Mouse (Mus musculus): ENCODE measurements around the gene Arsa. TPM values are rescaled to one million over a fixed set of nuclear protein-coding genes. Genes with fewer than 3 reads are reported as not detected.
A peak's percentile ranks its signal among the peaks of the same experiment; 100 is the strongest.
"Not testable (repeated sequence)": the region's sequence is repeated elsewhere in the genome, so short reads cannot be mapped to it uniquely, and the experiment has no call there.

Arsa gene
- polyA plus RNA-seq, 1 experiment from 2014 or later: 12.1 TPM

DNA sequence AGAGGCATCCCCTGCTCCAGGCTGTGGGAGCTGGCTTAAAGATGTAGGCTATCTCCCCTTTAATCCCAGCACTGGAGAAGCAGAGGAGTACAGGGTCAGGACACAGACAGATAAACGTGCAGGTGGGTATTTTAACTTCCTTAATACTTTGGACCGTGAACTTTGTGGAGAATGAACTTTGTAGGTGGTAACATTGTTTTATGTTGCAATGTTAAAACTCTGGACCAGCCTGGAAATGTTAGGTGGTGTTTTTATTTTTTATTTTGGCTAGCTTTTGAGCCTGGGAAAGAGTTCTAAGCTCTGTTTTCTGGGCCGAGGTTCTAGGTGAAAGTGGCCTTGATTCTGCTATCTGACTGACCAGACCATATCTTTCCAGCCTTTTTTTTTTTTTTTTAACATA, 46.0 kb downstream of the Arsa start:
- Histone ChIP-seq H3K27me3 (ENCODE audit: control insufficient read depth, insufficient read depth, low read length) (no peaks in the 10 kb centered on the region), H3K9ac (ENCODE audit: low read depth, low read length) (no peak overlapping the region), H3K4me1 (ENCODE audit: control insufficient read depth, insufficient read depth, low read length) (peaks cover 4% of the 10 kb centered on the region; the same call in 1 of the 2 replicates), H3K27ac (ENCODE audit: low read depth, low read length) (no peak overlapping the region), H3K9me3 (ENCODE audit: control insufficient read depth, low read length) (no peaks in the 10 kb centered on the region), H3K36me3 (ENCODE audit: control insufficient read depth, insufficient read depth, low read length) (peaks cover 16% of the 10 kb centered on the region), H3K4me3 (ENCODE audit: low read length) (no peak overlapping the region), H3K4me2 (replicated peaks; ENCODE audit: low read depth, low read length) (no peak overlapping the region)
- no peak for ATAC-seq (ENCODE audit: low FRiP score, low TSS enrichment)
- 84% methylated on average over 3 of the region's 3 CpGs for WGBS

DNA sequence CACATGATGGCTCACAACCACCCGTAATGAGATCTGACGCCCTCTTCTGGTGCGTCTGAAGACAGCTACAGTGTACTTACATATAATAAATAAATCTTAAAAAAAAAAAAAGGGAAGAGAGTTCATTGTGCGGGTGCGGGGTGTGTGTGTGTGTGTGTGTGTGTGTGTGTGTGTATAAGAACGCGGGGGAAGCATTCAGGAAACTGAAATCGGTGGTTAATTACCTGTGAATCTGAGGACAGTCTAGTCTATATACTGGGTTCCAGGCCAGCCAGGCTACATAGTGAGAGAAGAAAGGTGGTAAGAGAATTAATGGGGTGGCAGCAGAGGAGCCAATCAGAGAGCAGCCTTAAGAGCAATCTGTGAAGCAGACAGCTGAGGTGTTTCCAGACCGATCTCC, 46.5 kb downstream of the Arsa start:
- not testable (repeated sequence) for H3K4me3 ChIP-seq (ENCODE audit: low read length); H3K4me2 ChIP-seq (replicated peaks; ENCODE audit: low read depth, low read length); H3K9ac ChIP-seq (ENCODE audit: low read depth, low read length); H3K27ac ChIP-seq (ENCODE audit: low read depth, low read length); ATAC-seq (ENCODE audit: low FRiP score, low TSS enrichment); H3K27me3 ChIP-seq (ENCODE audit: control insufficient read depth, insufficient read depth, low read length); H3K4me1 ChIP-seq (ENCODE audit: control insufficient read depth, insufficient read depth, low read length); H3K9me3 ChIP-seq (ENCODE audit: control insufficient read depth, low read length)
- 84% methylated on average over 9 of the region's 9 CpGs for WGBS
- peaks cover 21% of the 10 kb centered on the region for H3K36me3 ChIP-seq (ENCODE audit: control insufficient read depth, insufficient read depth, low read length)

DNA sequence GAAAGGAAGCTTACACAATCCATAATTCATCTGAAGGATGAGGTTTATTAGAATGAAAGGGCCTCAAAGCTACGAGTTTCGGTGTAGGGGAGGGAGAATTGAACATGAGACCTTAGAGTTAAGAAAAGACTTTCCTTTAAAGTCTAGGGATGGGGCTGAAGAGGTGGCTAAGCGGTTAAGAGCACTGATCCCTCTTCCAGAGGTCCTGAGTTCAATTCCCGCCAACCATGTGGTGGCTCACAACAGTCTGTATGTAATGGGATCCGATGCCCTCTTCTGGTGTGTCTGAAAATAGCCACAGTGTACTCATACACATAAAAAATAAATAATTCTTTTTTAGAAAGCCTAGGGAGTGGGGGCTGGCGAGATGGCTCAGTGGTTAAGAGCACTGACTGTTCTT, 46.9 kb downstream of the Arsa start:
- no peaks in the 10 kb centered on the region for H3K27me3 ChIP-seq (ENCODE audit: control insufficient read depth, insufficient read depth, low read length)
- ATAC-seq (ENCODE audit: low FRiP score, low TSS enrichment): no peak; the same call in 1 of the 2 replicates
- H3K9me3 ChIP-seq (ENCODE audit: control insufficient read depth, low read length): no peaks in the 10 kb centered on the region
- peak overlapping the region; percentile 94 for H3K27ac ChIP-seq (ENCODE audit: low read depth, low read length)
- peaks cover 4% of the 10 kb centered on the region; the same call in 1 of the 2 replicates for H3K4me1 ChIP-seq (ENCODE audit: control insufficient read depth, insufficient read depth, low read length)
- peak overlapping the region; percentile 72 for H3K4me3 ChIP-seq (ENCODE audit: low read length)
- H3K36me3 ChIP-seq (ENCODE audit: control insufficient read depth, insufficient read depth, low read length): peaks cover 21% of the 10 kb centered on the region
- peak overlapping the region; percentile 89 for H3K4me2 ChIP-seq (replicated peaks; ENCODE audit: low read depth, low read length)
- peak overlapping the region; percentile 68 for H3K9ac ChIP-seq (ENCODE audit: low read depth, low read length)
- WGBS: 53% methylated on average over 6 of the region's 6 CpGs

DNA sequence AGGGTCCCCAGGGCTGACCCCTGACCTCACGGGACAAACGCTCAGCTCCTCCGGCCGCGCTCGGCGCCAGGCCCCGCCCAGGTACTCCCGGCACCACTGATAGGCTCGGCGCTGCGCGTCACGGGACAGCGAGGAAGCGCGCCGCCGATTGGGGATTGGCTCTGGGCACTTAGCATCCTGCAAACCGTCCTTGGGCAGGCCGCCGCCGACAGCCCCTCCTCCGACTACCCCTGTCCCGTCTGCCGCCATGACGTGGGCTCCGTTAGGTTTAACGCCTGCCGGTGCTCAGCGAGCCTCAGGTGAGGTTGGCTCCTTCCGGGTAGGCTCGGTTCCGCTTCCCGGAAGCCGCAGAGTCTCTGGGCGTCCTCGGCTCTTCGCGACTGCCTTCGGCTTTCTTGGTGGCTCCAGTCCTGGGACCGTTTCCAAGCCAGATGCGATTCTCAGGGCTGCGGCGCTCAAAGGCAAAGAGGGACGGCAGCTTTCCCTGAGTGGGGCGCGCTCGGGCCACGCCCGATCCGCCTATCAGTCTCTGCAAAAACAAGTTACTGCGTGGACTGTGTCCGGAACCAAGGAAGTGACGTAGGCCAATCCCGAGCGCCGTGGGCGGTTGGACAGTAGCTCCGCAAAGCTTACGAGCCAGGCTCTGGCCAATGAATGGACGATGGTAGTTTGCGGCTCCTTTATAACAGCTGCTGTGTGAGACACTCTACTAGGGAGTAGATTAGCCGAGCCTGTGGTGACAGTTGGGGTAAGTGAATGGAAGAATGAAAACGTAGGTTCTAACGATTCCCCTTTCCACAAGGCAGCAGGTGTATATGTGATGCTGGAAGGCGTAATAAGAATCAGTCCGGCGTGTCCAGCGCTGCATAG, 47.6 kb downstream of the Arsa start, which contains the start of the genes C730034F03Rik, Gm44502 and Chkb:
C730034F03Rik (plus strand) TSS at position 238 of the 870 bp plus-strand sequence.
Gm44502 (minus strand) TSS at position 345 of the 870 bp plus-strand sequence.
Chkb (minus strand) TSS at position 557 of the 870 bp plus-strand sequence.
- Histone ChIP-seq H3K9ac (ENCODE audit: low read depth, low read length) (peak within 1 kb of the TSS; percentile 68), H3K36me3 (ENCODE audit: control insufficient read depth, insufficient read depth, low read length) (peaks cover 21% of the 10 kb centered on the region), H3K4me3 (ENCODE audit: low read length) (peak within 1 kb of the TSS; percentile 72), H3K4me2 (replicated peaks; ENCODE audit: low read depth, low read length) (peak within 1 kb of the TSS; percentile 89), H3K9me3 (ENCODE audit: control insufficient read depth, low read length) (no peaks in the 10 kb centered on the region), H3K4me1 (ENCODE audit: control insufficient read depth, insufficient read depth, low read length) (peaks cover 4% of the 10 kb centered on the region; the same call in 1 of the 2 replicates), H3K27ac (ENCODE audit: low read depth, low read length) (peak within 1 kb of the TSS; percentile 94), H3K27me3 (ENCODE audit: control insufficient read depth, insufficient read depth, low read length) (no peaks in the 10 kb centered on the region)
- under 1% methylated on average over 70 of the region's 70 CpGs for WGBS
- peak; percentile 93 for ATAC-seq (ENCODE audit: low FRiP score, low TSS enrichment)

DNA sequence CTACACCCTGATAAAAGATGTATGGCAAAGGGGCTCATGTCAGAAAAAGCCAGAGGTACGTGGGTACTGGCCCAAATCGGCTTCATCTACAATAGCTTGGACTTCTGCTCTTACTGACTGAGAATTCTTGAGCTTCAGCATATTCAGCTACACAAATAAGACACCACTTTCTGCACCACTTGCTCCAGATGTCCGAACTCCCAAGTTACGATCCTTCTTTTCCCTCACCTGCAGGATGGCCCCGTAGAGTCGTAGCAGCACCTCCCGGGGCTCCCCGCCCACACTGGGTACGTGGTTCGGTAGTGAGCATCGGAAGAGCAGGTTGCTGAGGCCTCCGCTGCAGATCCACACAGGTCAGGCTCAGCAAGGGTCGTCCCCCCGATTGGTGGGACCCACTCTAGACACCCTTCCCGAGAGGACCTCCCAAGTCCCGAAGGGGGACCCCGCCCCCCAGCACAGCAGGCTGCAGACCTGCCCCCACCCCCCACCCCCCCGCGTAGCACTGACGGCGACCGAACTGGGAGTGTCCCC, 48.3 kb downstream of the Arsa start:
- Histone ChIP-seq H3K9me3 (ENCODE audit: control insufficient read depth, low read length) (no peaks in the 10 kb centered on the region), H3K9ac (ENCODE audit: low read depth, low read length) (peak overlapping the region; percentile 68)

DNA sequence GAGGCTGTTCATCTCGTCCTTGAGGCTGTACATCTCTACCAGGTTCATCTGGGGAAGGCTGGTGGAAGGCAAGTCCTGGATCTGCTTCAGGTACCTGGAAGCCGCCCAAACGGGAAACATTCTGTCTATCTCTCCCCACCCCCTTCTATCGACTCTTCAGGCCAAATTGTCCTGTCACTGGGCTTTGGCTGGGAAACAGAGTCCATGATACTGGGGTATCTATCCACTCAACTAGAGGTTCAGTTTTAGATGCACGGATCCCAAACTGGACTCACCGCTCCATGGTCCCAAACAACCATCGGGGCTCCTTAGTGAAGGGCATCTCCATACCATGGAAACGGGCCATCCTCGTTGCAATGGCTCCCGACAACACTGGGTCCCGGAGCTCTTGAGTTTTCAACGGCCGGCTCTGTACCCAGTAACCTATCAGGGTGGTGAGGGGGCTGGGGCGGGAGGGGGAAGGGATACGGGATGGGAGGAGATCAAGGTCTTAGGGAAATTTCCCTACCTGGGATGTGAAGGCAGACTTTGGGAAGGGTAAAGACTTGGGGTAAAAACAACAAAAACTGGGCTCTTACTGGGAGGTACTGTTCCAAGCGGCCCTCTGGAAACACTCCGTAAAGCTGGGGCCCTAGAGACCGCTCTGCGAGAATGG, 49.0 kb downstream of the Arsa start:
- WGBS: 86% methylated on average over 19 of the region's 19 CpGs
- peaks cover 21% of the 10 kb centered on the region for H3K36me3 ChIP-seq (ENCODE audit: control insufficient read depth, insufficient read depth, low read length)
- no peaks in the 10 kb centered on the region for H3K9me3 ChIP-seq (ENCODE audit: control insufficient read depth, low read length)
- peak overlapping the region; percentile 89 for H3K4me2 ChIP-seq (replicated peaks; ENCODE audit: low read depth, low read length)
- H3K27ac ChIP-seq (ENCODE audit: low read depth, low read length): no peak overlapping the region
- H3K4me1 ChIP-seq (ENCODE audit: control insufficient read depth, insufficient read depth, low read length): peaks cover 4% of the 10 kb centered on the region; the same call in 1 of the 2 replicates
- no peaks in the 10 kb centered on the region for H3K27me3 ChIP-seq (ENCODE audit: control insufficient read depth, insufficient read depth, low read length)
- H3K9ac ChIP-seq (ENCODE audit: low read depth, low read length): peak overlapping the region; percentile 68; the same call in 1 of the 2 replicates
- peak overlapping the region; percentile 72 for H3K4me3 ChIP-seq (ENCODE audit: low read length)
- ATAC-seq (ENCODE audit: low FRiP score, low TSS enrichment): no peak

More for the DNA sequence above, 48.3 kb downstream of the Arsa start:
- Histone ChIP-seq H3K4me2 (replicated peaks; ENCODE audit: low read depth, low read length) (peak overlapping the region; percentile 89), H3K4me1 (ENCODE audit: control insufficient read depth, insufficient read depth, low read length) (peaks cover 4% of the 10 kb centered on the region; the same call in 1 of the 2 replicates), H3K36me3 (ENCODE audit: control insufficient read depth, insufficient read depth, low read length) (peaks cover 21% of the 10 kb centered on the region), H3K27ac (ENCODE audit: low read depth, low read length) (no peak overlapping the region), H3K4me3 (ENCODE audit: low read length) (peak overlapping the region; percentile 72), H3K27me3 (ENCODE audit: control insufficient read depth, insufficient read depth, low read length) (no peaks in the 10 kb centered on the region)
- ATAC-seq (ENCODE audit: low FRiP score, low TSS enrichment): peak; percentile 70
- WGBS: 5% methylated on average over 18 of the region's 22 CpGs

DNA sequence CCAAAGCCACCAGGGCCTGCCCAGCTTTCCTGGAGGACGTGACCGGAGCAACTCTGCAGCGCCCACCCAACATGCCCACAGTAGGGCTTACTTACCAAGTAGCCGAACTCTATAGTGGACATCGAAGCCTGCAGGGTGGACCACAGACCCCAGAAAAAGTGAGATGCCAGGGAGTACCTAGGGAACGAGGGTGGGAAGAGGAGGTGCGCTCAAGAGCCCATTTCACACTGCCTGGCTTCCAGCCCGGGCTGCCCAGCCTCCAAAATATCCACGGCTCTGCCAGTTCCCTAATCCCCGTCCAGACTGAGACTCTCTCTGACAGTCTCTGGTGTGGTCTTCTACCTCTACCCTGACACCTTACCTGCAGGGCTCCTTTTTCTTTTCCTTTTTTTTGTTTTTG, 50.5 kb downstream of the Arsa start:
- Histone ChIP-seq H3K9me3 (ENCODE audit: control insufficient read depth, low read length) (no peaks in the 10 kb centered on the region), H3K9ac (ENCODE audit: low read depth, low read length) (no peak overlapping the region), H3K36me3 (ENCODE audit: control insufficient read depth, insufficient read depth, low read length) (peaks cover 21% of the 10 kb centered on the region), H3K4me2 (replicated peaks; ENCODE audit: low read depth, low read length) (no peak overlapping the region), H3K27me3 (ENCODE audit: control insufficient read depth, insufficient read depth, low read length) (no peaks in the 10 kb centered on the region), H3K4me1 (ENCODE audit: control insufficient read depth, insufficient read depth, low read length) (peaks cover 4% of the 10 kb centered on the region; the same call in 1 of the 2 replicates), H3K4me3 (ENCODE audit: low read length) (no peak overlapping the region), H3K27ac (ENCODE audit: low read depth, low read length) (no peak overlapping the region)
- WGBS: 95% methylated on average over 10 of the region's 10 CpGs
- no peak for ATAC-seq (ENCODE audit: low FRiP score, low TSS enrichment)

DNA sequence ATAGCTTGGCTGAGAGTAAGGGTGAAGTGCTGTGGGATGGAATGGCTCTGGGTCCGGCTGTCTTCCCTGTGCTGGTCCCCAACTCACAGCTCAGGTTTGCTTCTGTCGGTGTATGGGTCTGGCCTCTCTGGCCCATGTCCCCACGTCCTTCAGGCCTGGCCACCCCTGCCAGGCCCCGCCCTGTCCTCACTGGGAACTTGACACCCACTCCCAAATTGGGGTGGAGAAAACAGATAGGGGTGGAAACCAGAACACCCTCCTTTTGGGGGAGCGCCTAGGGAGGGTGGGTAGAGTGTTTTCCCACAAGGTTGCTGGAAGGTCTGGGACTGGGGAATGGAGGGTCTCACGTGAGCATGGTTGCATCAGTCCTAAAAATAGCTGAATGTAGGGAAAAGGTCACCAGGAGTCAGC, 51.5 kb downstream of the Arsa start, which contains the start of gene Cpt1b:
Cpt1b (minus strand) TSS at position 153 of the 411 bp plus-strand sequence.
- Histone ChIP-seq H3K9ac (ENCODE audit: low read depth, low read length) (no peak within 1 kb of the TSS), H3K4me2 (replicated peaks; ENCODE audit: low read depth, low read length) (peak within 1 kb of the TSS; percentile 26), H3K4me3 (ENCODE audit: low read length) (no peak within 1 kb of the TSS), H3K36me3 (ENCODE audit: control insufficient read depth, insufficient read depth, low read length) (peaks cover 21% of the 10 kb centered on the region), H3K27ac (ENCODE audit: low read depth, low read length) (no peak within 1 kb of the TSS), H3K9me3 (ENCODE audit: control insufficient read depth, low read length) (no peaks in the 10 kb centered on the region), H3K27me3 (ENCODE audit: control insufficient read depth, insufficient read depth, low read length) (no peaks in the 10 kb centered on the region), H3K4me1 (ENCODE audit: control insufficient read depth, insufficient read depth, low read length) (peaks cover 4% of the 10 kb centered on the region; the same call in 1 of the 2 replicates)
- 23% methylated on average over 6 of the region's 6 CpGs for WGBS
- ATAC-seq (ENCODE audit: low FRiP score, low TSS enrichment): no peak
